Mouse (Mus musculus) myocyte (in vitro differentiated cells): Measurements from ENCODE around the gene Olig2.
"Not testable (repeated sequence)": the region's sequence is repeated elsewhere in the genome, so short reads cannot be mapped to it uniquely, and the experiment has no call there.

Source experiments
- CEBPB ChIP-seq: IDR thresholded peaks from 2 replicates; pipeline ENCODE4 v1.6.1; 2011; ENCODE audit warnings: mild to moderate bottlenecking, moderate library complexity; ENCODE audit not compliant: poor library complexity, insufficient read depth, severe bottlenecking
- MAX ChIP-seq: IDR thresholded peaks from one replicate; pipeline ENCODE4 v1.6.1; 2011; ENCODE audit warnings: low read depth, mild to moderate bottlenecking, control low read depth
- MYOD1 ChIP-seq, 3 experiments: IDR thresholded peaks; one replicate each; pipeline ENCODE4 v1.6.1; 2011; ENCODE audit warnings: control low read depth in 2 of 3, low read depth in 2 of 3, mild to moderate bottlenecking in 2 of 3, moderate library complexity in 1 of 3; ENCODE audit not compliant: insufficient read length in 2 of 3, control insufficient read depth in 1 of 3
- MYOG ChIP-seq, 3 experiments: IDR thresholded peaks; one replicate each; pipeline ENCODE4 v1.6.1; 2011; ENCODE audit warnings: control low read depth in 2 of 3, low read depth in 2 of 3, mild to moderate bottlenecking in 2 of 3; ENCODE audit not compliant: insufficient read length in 2 of 3, control insufficient read depth in 1 of 3, insufficient read depth in 1 of 3
- POLR2A ChIP-seq: IDR thresholded peaks from one replicate; pipeline ENCODE4 v1.6.1; 2011; ENCODE audit warnings: low read depth, mild to moderate bottlenecking, control low read depth, moderate library complexity; ENCODE audit not compliant: insufficient read length
- TCF12 ChIP-seq: IDR thresholded peaks from one replicate; pipeline ENCODE4 v1.6.1; 2011; ENCODE audit warnings: mild to moderate bottlenecking, control low read depth; ENCODE audit not compliant: poor library complexity, insufficient read depth, severe bottlenecking
- USF1 ChIP-seq: IDR thresholded peaks from one replicate; pipeline ENCODE4 v1.6.1; 2011; ENCODE audit warnings: low read depth, mild to moderate bottlenecking, control low read depth, moderate library complexity

- TF ChIP-seq MAX; CEBPB; MYOG (IDR thresholded peaks at IDR 0.05; ENCODE audit: control insufficient read depth in 1 of 3, insufficient read depth in 1 of 3, insufficient read length in 2 of 3, low read depth in 2 of 3); TCF12; MYOD1 (IDR thresholded peaks at IDR 0.05; ENCODE audit: control insufficient read depth in 1 of 3, insufficient read length in 2 of 3, low read depth in 2 of 3); POLR2A; USF1: not testable (repeated sequence)
These were observed 30.3 kb downstream of the Olig2 start for GRCm38 (mm10) chr16:91255419-91256164.
